Mouse (Mus musculus) liver, adult 2 months (tissue): Measurements from ENCODE around the gene B4galt1.

Source experiments
- CTCF ChIP-seq: fragments of 200-500 bp; IDR thresholded peaks from 2 replicates; pipeline ENCODE4 v1.5.1; 2011; ENCODE audit warnings: low read depth, low read length, control low read depth
- POLR2A ChIP-seq: fragments of 200-500 bp; IDR thresholded peaks from 2 replicates; pipeline ENCODE4 v1.6.1; 2011; ENCODE audit warnings: low read length, control low read depth; ENCODE audit not compliant: insufficient read depth; ENCODE audit errors: extremely low read depth

- TF ChIP-seq CTCF (no peak), POLR2A (no peak)
Measured at GRCm38 (mm10) chr4:40795761-40796160, 58.0 kb downstream of the B4galt1 start.
